Mouse (Mus musculus): Measurements from ENCODE around the gene Hnrnpf.
A peak's percentile ranks its signal among the peaks of the same experiment; 100 is the strongest.

- TF ChIP-seq EP300 (IDR thresholded peaks at IDR 0.05) (no peak), CTCF (IDR thresholded peaks at IDR 0.05) (peak; percentile 44)
Measured at GRCm38 (mm10) chr6:117857990-117858389, 42.1 kb upstream of the Hnrnpf start.

All from lung, postnatal 0 days (tissue).